Mouse (Mus musculus) cerebellum, adult 2 months (tissue): ENCODE results near the gene Macc1.

Source experiments
- CTCF ChIP-seq: fragments of 200-500 bp; IDR thresholded peaks from 2 replicates; pipeline ENCODE4 v1.5.1; 2011; ENCODE audit warnings: low read depth, mild to moderate bottlenecking, control low read depth, low read length, moderate library complexity, borderline replicate concordance; ENCODE audit not compliant: insufficient read depth
- POLR2A ChIP-seq: fragments of 200-500 bp; IDR thresholded peaks from 2 replicates; pipeline ENCODE4 v1.6.1; 2011; ENCODE audit warnings: low read length, control low read depth, borderline replicate concordance; ENCODE audit not compliant: insufficient read depth

DNA sequence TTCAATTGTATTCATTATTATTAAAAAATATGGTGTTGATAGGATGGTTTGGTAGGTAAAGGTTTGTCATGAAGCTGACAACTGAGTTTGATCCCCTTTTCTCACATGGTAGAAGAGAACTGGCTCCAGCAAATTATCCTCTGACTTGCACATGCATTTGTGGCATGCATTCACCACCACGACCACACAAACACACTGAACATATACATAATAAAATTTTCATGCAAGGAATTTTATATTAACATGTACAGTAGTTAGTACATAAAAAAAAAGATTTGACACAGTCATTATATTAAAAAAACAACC, 150.8 kb downstream of the Macc1 start:
- TF ChIP-seq CTCF (no peak), POLR2A (no peak)
